Mouse (Mus musculus): ENCODE results near the gene Mob4.

GRCm38 (mm10) chr1:55131424-55132014, 488 bp downstream of the Mob4 start:
- TF ChIP-seq CTCF (IDR thresholded peaks at IDR 0.05; ENCODE audit: insufficient read depth, low read length) (no peak), POLR2A (IDR thresholded peaks at IDR 0.05; ENCODE audit: borderline replicate concordance, extremely low read depth, low read depth, low read length) (no peak; the same call in 1 of the 2 replicates)

All from lung, adult 2 months (tissue).